Mouse (Mus musculus) Patski (cell line): ENCODE results near the gene Ccdc124. TPM values are rescaled to one million over a fixed set of nuclear protein-coding genes. Genes with fewer than 3 reads are reported as not detected.

Experiments used
- ATAC-seq: fragments of 100-300 bp; one replicate; pipeline ENCODE4 v1.8.0; 2021
- CTCF ChIA-PET: fragments of 350-600 bp; sonication (Branson Sonifier 250); formaldehyde crosslinking; loops from one replicate; lab custom pipeline; 2022; ENCODE audit warnings: inconsistent platforms; lab: Charles Lee
- POLR2A ChIA-PET: fragments of 350-600 bp; sonication (Branson Sonifier 250); formaldehyde crosslinking; loops from one replicate; lab custom pipeline; 2022; ENCODE audit warnings: antibody characterized with exemption, inconsistent platforms; lab: Charles Lee
- DNase-seq: peaks from one replicate; pipeline ENCODE4 v3.0.0-alpha.2; 2011; ENCODE audit warnings: low read depth, low spot score
- H3K27me3 ChIP-seq: fragments of 371-371 bp; one replicate; pipeline ENCODE4 v1.5.1; 2021
- CTCF ChIP-seq: fragments of 100-300 bp; IDR thresholded peaks from one replicate; pipeline ENCODE4 v1.5.1; 2021
- in situ Hi-C: fragments of 300-500 bp; cut with MboI; formaldehyde crosslinking; loops from 3 replicates; pipeline ENCODE4 v1.11.1; 2018; ENCODE audit warnings: low pct_unique_long_range_greater_than_20kb, mixed read lengths
- polyA plus RNA-seq: library from polyadenylated mRNA; unstranded; gene quantifications from one replicate; pipeline ENCODE4 v1.2.3, GENCODE M21; 2021

Ccdc124 gene
- polyA plus RNA-seq, 1 experiment from 2014 or later: 67.5 TPM

GRCm38 (mm10) chr8:70839408-70840351, 34.1 kb downstream of the Ccdc124 start, which contains the start of gene Arrdc2:
TSS of gene Arrdc2 (minus strand) at chr8:70839720.
- no peaks in the 10 kb centered on the region for H3K27me3 ChIP-seq
- in situ Hi-C loops: loop anchor here (5.0 kb wide), 1 partner anchor 72 kb away; no protein-coding TSS in a partner anchor

GRCm38 (mm10) chr8:70838654-70839407, 34.9 kb downstream of the Ccdc124 start:
- DNase-seq: no peak
- in situ Hi-C loops: no loop called here
- POLR2A ChIA-PET: interaction anchor here (0.6 to 1.3 kb wide), 5 partner anchors 13 to 537 kb away, joined by 3 to 9 read pairs (median 3); no protein-coding TSS in a partner anchor
- CTCF ChIA-PET: interaction anchor here (1.3 to 3.6 kb wide), 6 partner anchors 10 to 116 kb away, joined by 3 to 19 read pairs (median 5); no protein-coding TSS in a partner anchor
- ATAC-seq: peak; percentile 3
- no peaks in the 10 kb centered on the region for H3K27me3 ChIP-seq
- no peak for TF ChIP-seq CTCF

More at GRCm38 (mm10) chr8:70839408-70840351, 34.1 kb downstream of the Ccdc124 start, which contains the start of gene Arrdc2:
- ATAC-seq (peak; percentile 94), DNase-seq (peak; percentile 99)
- CTCF ChIA-PET: interaction anchor here (1.0 to 3.6 kb wide), 10 partner anchors 11 to 117 kb away, joined by 3 to 19 read pairs (median 4); partner anchors contain the start of gene Mast3
- POLR2A ChIA-PET: interaction anchor here (0.6 to 1.3 kb wide), 4 partner anchors 17 to 538 kb away, joined by 3 to 9 read pairs (median 3); no protein-coding TSS in a partner anchor
- no peak for TF ChIP-seq CTCF

- ATAC-seq: no peak
- DNase-seq: no peak
- POLR2A ChIA-PET: no interaction called here
- H3K27me3 ChIP-seq: no peaks in the 10 kb centered on the region
- in situ Hi-C loops: no loop called here
- CTCF ChIA-PET: interaction anchor here (1.1 to 2.0 kb wide), 2 partner anchors 15 to 33 kb away, joined by 3 to 4 read pairs; no protein-coding TSS in a partner anchor
- no peak for TF ChIP-seq CTCF
These were observed 37.1 kb downstream of the Ccdc124 start for GRCm38 (mm10) chr8:70836666-70837065.

GRCm38 (mm10) chr8:70834071-70834470, 39.7 kb downstream of the Ccdc124 start:
- in situ Hi-C loops: no loop called here
- H3K27me3 ChIP-seq: no peaks in the 10 kb centered on the region
- POLR2A ChIA-PET: no interaction called here
- CTCF ChIA-PET: interaction anchor here (0.9 kb wide), 1 partner anchor 13 kb away, joined by 3 read pairs; no protein-coding TSS in a partner anchor
- ATAC-seq: no peak
- no peak for DNase-seq
- no peak for TF ChIP-seq CTCF

DNA sequence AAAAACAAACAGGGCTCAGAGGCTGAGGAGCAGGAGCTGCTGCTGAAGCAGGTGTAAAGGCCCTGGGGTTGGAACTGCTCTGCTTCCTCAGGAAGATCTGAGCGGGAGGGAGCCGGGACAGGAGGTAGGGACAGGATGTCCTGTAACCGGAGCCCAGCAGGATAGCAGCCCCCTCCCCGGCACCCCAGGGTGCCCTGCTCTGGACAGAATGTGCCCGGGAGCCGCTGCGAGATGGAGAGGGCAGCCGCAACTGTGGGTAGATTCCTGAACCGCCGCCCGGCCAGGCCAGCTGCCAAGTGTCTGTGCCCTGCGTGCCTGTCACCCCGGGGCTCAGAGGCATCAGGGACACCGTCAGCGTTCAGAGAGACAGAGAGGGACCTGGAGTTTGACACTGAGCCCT, 40.2 kb downstream of the Ccdc124 start:
- in situ Hi-C loops: no loop called here
- no peaks in the 10 kb centered on the region for H3K27me3 ChIP-seq
- ChIA-PET POLR2A (no interaction called here), CTCF (interaction anchor here (0.9 to 3.3 kb wide), 2 partner anchors 12 kb away, joined by 3 to 14 read pairs; no protein-coding TSS in a partner anchor)
- DNase-seq (no peak), ATAC-seq (no peak)
- no peak for TF ChIP-seq CTCF

- no peak for ATAC-seq
These were observed 40.7 kb downstream of the Ccdc124 start for GRCm38 (mm10) chr8:70833018-70833482.

GRCm38 (mm10) chr8:70832371-70832770, 41.4 kb downstream of the Ccdc124 start:
- no peak for TF ChIP-seq CTCF
- no peaks in the 10 kb centered on the region for H3K27me3 ChIP-seq
- CTCF ChIA-PET: interaction anchor here (1.0 to 3.3 kb wide), 3 partner anchors 11 to 15 kb away, joined by 3 to 14 read pairs (median 7); no protein-coding TSS in a partner anchor
- in situ Hi-C loops: no loop called here
- no peak for ATAC-seq
- POLR2A ChIA-PET: no interaction called here
- DNase-seq: no peak

More at GRCm38 (mm10) chr8:70833018-70833482, 40.7 kb downstream of the Ccdc124 start:
- CTCF ChIA-PET: interaction anchor here (3.3 kb wide), 1 partner anchor 12 kb away, joined by 14 read pairs; no protein-coding TSS in a partner anchor
- in situ Hi-C loops: no loop called here
- TF ChIP-seq CTCF: no peak
- no peak for DNase-seq
- no peaks in the 10 kb centered on the region for H3K27me3 ChIP-seq
- POLR2A ChIA-PET: no interaction called here

- POLR2A ChIA-PET: no interaction called here
- ATAC-seq: no peak
- no peak for DNase-seq
- CTCF ChIA-PET: interaction anchor here (1.0 to 3.3 kb wide), 3 partner anchors 10 to 14 kb away, joined by 3 to 14 read pairs (median 7); no protein-coding TSS in a partner anchor
- H3K27me3 ChIP-seq: peaks cover 5% of the 10 kb centered on the region
- no peak for TF ChIP-seq CTCF
- in situ Hi-C loops: no loop called here
These were observed 42.2 kb downstream of the Ccdc124 start for GRCm38 (mm10) chr8:70831517-70831916.

DNA sequence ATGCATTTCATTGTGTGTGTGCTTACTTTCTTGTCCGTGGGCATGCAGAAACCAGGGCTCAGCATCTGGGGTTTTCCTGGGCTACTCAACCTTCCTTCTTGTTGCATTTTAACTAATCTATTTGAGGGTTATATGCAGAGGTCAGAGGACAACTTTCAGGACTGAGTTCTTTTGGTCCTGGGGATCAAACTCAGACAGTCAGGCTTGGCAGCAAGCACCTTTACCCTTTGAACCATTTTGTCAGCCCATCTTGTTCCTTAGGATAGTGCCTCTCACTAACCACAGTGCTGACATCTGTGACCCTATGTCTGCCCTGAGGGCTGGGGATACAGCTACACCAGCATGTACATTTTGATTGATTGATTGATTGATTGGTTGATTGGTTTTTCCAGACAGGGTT, 45.9 kb downstream of the Ccdc124 start:
- H3K27me3 ChIP-seq: peaks cover 8% of the 10 kb centered on the region
- POLR2A ChIA-PET: no interaction called here
- no peak for ATAC-seq
- in situ Hi-C loops: no loop called here
- TF ChIP-seq CTCF: no peak
- CTCF ChIA-PET: interaction anchor here (1.0 to 1.4 kb wide), 2 partner anchors 12 to 17 kb away, joined by 5 to 6 read pairs; partner anchors contain the start of gene Arrdc2
- DNase-seq: no peak

GRCm38 (mm10) chr8:70827010-70827409, 46.7 kb downstream of the Ccdc124 start:
- POLR2A ChIA-PET: no interaction called here
- in situ Hi-C loops: no loop called here

More at GRCm38 (mm10) chr8:70827010-70827409, 46.7 kb downstream of the Ccdc124 start:
- TF ChIP-seq CTCF: no peak
- CTCF ChIA-PET: no interaction called here
- peaks cover 8% of the 10 kb centered on the region for H3K27me3 ChIP-seq
- DNase-seq (no peak), ATAC-seq (no peak)
